Mouse (Mus musculus) activated CD4-positive, CD25-positive, alpha-beta regulatory T cell, adult 4 months (primary cell): ENCODE data around the gene 9930111J21Rik2. TPM values are rescaled to one million over a fixed set of nuclear protein-coding genes. Genes with fewer than 3 reads are reported as not detected.

Experiments
- polyA plus RNA-seq, 2 experiments: library from polyadenylated mRNA; unstranded; fragments of 100-300 nt; shearing (Covaris generic); gene quantifications; one replicate each; pipeline ENCODE4 v1.2.1; 2017

The 9930111J21Rik2 gene
- polyA plus RNA-seq, 2 experiments from 2014 or later: 114 to 149 TPM

Other genes starting within 250 kb of the 9930111J21Rik2 start
- 1 to 10 TPM; 3.8 to 4.4 TPM for gene Trim41, start 233.9 kb downstream of the 9930111J21Rik2 start, polyA plus RNA-seq
- gene Trim7, start 225.1 kb downstream of the 9930111J21Rik2 start, polyA plus RNA-seq: 1 to 10 TPM in 1 of 2 experiments, under 1 TPM in 1; 0.52 to 1.1 TPM
- 1 to 10 TPM; 3.0 to 3.1 TPM for gene Gm12184, start 224.6 kb downstream of the 9930111J21Rik2 start, polyA plus RNA-seq
- gene Irgm1, start 179.6 kb downstream of the 9930111J21Rik2 start, polyA plus RNA-seq: 100 to 1,000 TPM; 204 to 218 TPM
- under 1 TPM; 0.37 to 0.66 TPM for gene Gm5431, start 149.0 kb downstream of the 9930111J21Rik2 start, polyA plus RNA-seq
- gene Psme2b, start 105.1 kb downstream of the 9930111J21Rik2 start, polyA plus RNA-seq: 100 to 1,000 TPM; 226 to 234 TPM
- gene Olfr56, start 72.4 kb downstream of the 9930111J21Rik2 start, polyA plus RNA-seq: under 1 TPM in 1 of 2 experiments, not detected in 1; 0.82 TPM
- gene 9930111J21Rik1, start 71.8 kb downstream of the 9930111J21Rik2 start, polyA plus RNA-seq: 100 to 1,000 TPM; 122 to 166 TPM
- 1 to 10 TPM; 4.9 to 7.3 TPM for gene Gm12185, start 59.0 kb downstream of the 9930111J21Rik2 start, polyA plus RNA-seq
- 100 to 1,000 TPM; 242 to 299 TPM for gene Tgtp1, start 57.1 kb downstream of the 9930111J21Rik2 start, polyA plus RNA-seq
- gene Tgtp2, start 13.0 kb upstream of the 9930111J21Rik2 start, polyA plus RNA-seq: 100 to 1,000 TPM; 351 to 409 TPM
- gene Ifi47, start 25.3 kb upstream of the 9930111J21Rik2 start, polyA plus RNA-seq: 100 to 1,000 TPM; 399 to 513 TPM
- gene Olfr1396, start 63.6 kb upstream of the 9930111J21Rik2 start, polyA plus RNA-seq: under 1 TPM; 0.15 to 0.37 TPM
- under 1 TPM in 1 of 2 experiments, not detected in 1; 0.12 TPM for gene Olfr1395, start 91.0 kb upstream of the 9930111J21Rik2 start, polyA plus RNA-seq
- gene Olfr1394, start 103.1 kb upstream of the 9930111J21Rik2 start, polyA plus RNA-seq: not detected
- not detected for gene Btnl9, start 135.9 kb upstream of the 9930111J21Rik2 start, polyA plus RNA-seq
- gene Zfp62, start 152.1 kb upstream of the 9930111J21Rik2 start, polyA plus RNA-seq: 10 to 100 TPM; 47.9 to 54.3 TPM
- 10 to 100 TPM; 55.3 to 85.9 TPM for gene Mgat1, start 192.9 kb upstream of the 9930111J21Rik2 start, polyA plus RNA-seq
- not detected for gene Olfr1393, start 227.1 kb upstream of the 9930111J21Rik2 start, polyA plus RNA-seq
- gene Olfr1392, start 234.0 kb upstream of the 9930111J21Rik2 start, polyA plus RNA-seq: not detected